Mouse (Mus musculus): Measurements from ENCODE around the gene Gm9803. TPM values are rescaled to one million over a fixed set of nuclear protein-coding genes. Genes with fewer than 3 reads are reported as not detected.

Gene Gm9803
- total and polyA plus RNA-seq, 3 experiments = 26.8 to 130 (median 27.4) TPM

DNA sequence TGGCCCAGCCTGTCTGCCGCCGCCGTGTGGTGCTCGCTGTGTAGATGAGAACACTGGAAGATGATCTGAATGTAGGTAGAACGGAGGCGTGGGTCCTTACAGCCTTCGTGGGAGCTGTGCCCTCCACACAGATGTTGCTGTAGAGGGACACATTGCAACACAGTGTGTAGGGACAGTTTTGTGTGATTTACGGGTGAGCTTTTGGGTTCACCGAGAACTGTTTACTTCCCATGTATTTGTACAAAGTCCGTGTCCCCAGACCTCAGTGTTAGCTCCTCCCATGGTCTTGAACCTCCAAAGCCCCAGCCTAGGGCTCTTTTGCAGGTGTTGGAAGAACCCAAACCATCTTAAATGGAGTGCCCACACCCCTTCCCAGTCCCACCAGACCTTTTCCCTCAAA is 10.9 kb upstream of the Gm9803 start:
- DNase-seq = no peak

DNA sequence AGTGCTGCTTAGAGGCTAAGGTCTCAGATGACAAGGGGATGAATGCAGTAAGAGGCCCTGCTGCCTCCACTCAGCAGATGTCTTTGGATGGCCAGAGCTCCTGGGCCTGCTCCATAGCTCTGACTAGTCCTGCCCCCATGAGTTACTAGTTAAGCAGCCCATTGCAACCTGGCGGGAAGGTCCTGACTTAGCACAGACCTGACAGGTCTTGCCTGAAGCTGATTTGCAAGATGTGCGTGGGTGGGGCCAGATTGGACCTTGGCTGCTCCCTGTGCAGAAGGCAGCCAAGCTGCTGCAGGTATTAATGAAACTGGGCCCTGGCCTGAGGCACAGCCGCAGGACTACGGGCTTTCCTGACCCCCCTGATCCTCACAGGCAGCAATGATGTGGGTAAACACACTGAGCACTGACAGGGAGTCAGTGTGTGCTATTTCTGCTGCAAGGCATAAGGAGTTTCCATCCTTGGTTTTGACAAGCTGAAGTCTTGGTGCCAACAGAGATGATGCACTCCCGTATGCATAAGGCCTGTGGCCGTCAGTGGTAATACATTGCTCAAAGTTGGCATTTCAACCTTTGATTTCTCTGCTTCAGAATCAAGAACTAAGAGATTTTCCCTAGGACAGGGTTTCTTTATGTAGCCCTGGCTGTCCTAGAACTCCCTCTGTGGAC is 6.8 kb upstream of the Gm9803 start:
- DNase-seq = no peak

DNA sequence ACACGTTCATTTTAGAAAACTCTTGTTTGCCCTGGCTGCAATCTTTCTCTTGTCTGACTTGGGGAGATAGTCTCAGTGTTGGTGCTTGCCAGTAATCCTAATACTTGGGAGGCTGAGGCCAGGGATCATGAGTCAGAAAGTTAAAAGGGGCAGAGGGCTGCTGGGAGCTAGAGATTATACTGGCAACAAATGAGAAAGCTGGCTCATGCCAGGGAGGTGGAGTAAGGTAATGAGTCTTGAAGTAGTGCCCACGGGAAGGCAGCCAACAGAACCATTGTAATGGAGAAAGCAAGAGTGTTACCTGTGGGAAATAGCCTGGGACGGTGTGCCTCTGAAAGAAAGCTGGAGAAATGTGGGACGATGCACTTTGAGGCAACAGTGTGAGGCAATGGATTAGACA is 6.0 kb upstream of the Gm9803 start:
- DNase-seq = peak; percentile 18

DNA sequence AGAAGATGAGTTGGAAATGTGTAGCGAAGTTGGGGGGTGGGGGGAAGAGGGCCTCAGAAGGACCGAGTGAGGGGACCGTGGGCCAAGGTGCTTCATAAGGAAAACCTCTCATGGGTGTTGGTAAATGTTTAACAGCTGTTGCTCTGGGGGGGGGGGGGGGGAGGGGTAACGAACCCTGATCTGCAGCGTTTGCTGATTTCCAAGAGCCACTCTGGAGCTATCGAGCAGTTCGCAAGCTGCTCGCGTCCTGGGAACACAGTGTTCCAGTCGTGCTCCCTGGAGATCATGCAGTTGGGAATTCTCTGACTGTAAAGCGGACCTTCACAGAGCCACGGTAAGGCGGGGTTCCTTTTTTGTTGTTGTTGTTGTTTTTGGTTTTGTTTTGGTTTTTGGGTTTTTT is 5.5 kb upstream of the Gm9803 start:
- no peak for DNase-seq

DNA sequence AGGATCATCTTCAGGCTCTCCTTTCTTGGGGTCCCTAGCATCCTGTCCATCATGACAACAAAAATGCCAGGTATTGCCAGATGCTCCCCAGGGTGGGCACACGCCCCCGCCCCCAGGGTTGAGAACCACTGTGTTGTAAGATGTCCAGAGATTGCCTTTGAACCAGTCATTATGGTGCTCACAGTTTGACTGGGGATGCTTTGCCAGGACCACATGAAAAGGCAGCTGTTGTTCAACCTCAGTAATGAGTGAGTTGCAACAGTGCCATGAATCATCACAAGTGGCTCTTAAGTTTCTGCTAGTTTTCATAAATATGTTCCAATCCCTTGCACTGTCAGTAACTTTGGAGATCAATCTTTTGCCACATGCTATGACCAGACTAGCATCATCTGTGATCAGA is 3.9 kb upstream of the Gm9803 start:
- DNase-seq = no peak

DNA sequence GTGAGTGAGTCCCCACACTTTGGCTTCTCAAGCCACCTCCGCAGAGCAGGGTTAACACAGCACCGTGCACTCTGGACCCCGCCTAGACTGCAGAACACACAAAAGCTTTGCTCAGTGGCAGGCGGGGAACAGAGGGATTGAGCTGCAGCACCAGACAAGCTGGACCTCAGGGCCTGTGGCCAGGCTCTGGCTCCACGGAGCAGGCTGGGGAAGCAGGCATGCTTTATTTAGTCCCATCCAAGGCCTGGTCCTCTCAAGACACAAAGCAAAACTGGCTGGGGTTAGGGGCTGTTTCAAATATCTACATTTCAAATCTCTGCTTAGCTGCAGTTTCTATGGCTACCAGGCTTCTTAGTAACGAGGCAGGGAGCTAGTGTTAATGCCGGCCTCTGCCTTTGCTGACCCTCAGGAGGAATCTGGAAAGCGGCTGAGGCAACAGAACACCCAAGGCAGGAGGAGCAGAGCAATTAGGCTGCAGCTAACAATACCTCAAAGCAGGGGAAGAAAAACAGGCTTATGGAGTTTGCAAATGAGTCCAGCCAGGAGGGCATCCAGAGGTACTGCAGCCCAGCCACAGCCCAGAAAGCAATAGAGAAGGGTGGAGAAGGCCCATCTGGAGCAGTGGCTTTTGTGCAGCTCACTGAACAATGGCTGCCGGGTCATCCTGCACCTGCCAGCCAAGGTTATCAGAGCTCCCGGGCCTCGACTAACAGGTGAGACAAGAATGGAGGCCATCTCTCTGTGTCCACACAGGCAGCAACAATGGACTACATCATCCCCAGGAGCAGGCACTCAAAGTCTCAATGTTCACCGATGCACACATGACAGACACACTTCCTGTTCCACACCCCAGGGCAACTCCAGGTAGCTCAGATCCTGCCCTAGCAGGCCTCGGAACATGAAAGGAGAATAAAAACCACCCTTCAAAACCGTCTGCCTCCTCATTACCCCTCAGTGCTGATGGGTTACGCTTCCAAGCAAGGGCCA is 3.7 kb downstream of the Gm9803 start:
- no peak for DNase-seq

DNA sequence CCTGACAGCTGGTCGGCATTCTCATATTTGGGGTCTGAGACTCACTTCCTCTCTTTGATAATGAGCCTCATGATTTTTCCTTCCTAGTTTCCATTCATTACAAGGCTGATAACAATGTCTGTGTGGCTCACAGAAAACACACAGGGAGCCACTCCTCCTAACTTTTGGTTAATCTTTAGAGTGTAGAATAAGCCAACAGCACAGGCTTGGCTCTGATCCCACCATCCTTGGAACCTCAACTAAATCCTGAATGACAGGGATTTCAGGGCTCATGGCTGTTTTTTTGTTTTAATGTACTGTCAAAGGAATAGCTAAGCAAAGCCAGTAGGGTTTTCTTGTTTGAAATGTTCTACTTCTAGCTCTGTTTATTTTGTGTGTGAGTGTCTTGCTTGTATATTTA is 10.5 kb downstream of the Gm9803 start:
- DNase-seq = no peak

DNA sequence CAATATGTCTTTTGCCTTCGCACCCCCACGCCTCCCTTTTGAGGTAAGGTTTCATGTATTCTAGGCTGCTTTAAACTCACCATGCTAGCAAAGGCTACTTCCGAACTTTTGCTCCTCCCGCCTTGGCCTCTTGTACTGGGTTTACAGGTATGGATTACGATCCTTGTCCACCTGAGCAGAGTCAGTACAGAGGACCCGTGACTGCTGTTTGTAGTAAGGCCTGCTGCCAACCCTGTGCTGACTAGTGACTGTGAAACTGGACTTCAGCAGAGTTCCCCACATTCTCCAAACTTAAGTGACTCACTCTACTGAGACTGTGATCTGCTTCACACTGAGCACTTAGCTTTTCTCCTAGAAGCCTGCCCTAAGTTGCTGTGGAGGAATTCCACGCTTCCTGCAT is 13.8 kb downstream of the Gm9803 start:
- DNase-seq = no peak

DNA sequence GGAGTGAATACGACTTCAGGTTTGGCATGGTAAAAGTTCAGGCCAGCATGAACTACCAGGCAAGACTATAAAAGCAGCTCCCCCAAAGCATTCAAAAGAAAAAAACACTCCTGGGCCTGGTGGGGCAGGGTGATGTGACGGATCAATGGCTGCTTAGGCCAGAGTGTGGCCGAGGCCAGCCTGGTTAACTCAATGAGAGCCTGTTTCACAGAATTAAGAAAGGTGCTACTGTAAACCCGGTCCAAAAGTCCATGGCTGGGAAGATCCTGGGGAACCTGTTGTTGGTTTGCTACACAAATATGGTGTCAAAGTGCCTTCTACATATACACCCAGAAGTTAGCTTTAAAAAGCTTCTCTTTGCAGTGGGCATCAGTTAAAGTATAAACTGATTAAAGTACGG is 14.9 kb downstream of the Gm9803 start:
- DNase-seq = no peak

DNA sequence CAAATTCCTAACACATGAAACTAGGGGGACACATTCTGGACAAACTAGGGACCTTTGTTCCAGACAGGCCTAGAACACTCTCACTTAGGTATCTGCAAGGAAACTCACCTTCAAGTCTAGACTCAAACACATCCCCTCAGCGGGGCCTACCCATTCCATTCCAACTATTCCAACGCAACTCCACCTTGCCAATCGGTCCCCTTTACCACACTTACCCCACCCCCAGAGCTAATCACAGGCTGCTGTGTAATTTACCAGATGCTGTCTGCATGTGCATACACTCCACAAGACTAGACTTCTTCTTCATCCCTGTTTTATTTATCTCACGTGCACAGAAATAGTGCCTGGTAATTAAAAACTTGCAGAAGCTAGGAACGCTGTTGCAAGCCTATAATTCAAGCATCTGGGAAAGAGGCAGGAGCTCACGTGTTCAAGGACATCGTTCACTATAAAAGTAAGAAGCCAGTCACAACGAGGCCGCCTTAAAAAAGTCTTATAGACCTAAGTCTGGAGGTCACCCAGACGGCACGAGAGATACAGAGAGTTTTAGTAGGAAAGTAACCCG is 15.9 kb downstream of the Gm9803 start:
- DNase-seq = peak; percentile 7

DNA sequence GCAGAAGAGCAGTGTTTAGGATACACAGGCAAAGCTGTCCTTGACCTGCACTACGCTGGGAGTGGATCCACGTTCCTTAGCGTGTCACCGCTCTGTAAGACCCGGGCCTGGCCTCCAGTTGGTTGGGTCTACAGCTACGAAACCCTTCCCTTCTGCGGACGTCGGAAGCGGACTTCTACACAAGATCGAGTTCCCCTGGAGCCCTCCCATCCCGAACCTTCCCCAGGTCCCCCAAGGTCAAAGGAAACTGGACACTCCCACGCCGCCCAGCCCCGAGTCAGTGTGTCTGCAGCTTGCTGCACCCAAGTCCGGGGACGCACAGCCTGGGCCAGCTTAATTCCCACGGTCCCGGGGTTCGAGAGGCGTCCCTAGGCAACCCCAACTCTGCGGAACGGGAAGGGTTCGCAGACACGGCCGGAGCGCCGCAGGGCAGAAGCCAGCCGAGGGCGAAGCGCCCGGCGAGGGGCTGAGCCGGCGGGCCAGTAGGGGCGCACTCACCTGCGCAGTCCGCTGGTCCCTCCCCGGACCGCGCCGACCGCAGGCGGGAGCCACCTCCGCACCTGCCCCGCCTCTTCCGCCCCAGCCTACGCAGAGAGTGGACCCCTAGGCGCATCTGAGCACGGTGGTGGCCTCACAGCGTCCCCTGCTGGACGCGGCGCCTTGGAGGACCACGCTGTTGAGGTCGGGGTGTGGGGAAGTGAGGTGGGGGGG is 16.7 kb downstream of the Gm9803 start, which contains the start of gene 1700021F05Rik:
Gene 1700021F05Rik, minus strand, starts transcription at position 553 of the 711 bp plus-strand sequence.
- peak; percentile 96 for DNase-seq

DNA sequence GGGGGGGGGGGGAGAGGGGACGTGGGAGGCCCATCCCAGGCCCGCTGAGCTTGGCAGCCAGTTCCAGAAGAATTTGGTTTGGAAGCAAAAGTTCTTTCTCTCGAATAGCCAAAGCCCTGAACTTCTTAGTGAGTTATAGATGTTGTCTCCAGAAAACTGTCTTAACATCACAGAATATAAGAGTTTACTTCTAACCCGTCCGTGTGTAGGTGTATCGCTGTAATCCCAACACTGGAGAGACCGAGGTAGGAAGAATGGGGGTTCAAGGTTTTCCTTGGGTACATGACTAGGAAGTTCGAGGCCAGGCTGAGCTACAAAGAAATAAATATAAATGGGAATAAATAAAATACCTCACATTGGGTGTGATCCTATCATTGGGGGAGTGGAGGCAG is 17.3 kb downstream of the Gm9803 start:
- no peak for DNase-seq

DNA sequence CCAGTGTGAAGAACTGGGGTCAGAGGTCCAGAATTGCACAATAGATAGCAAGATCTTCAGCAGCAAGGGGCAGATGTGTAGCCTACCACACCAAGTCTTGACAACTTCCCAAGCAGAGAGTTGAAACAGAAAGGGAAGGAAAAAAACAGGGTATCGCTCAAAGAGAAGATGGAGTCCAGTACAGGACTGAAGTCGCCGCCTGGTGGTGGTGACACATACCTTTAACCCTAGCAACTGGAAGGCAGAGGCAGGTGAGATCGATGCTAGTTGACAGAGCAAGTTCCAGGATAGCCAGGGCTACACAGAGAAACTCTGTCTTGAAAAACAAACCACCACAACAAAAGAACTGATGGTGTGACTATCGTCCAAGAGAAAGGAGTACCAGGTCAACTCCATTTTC is 25.5 kb downstream of the Gm9803 start:
- DNase-seq = no peak

DNA sequence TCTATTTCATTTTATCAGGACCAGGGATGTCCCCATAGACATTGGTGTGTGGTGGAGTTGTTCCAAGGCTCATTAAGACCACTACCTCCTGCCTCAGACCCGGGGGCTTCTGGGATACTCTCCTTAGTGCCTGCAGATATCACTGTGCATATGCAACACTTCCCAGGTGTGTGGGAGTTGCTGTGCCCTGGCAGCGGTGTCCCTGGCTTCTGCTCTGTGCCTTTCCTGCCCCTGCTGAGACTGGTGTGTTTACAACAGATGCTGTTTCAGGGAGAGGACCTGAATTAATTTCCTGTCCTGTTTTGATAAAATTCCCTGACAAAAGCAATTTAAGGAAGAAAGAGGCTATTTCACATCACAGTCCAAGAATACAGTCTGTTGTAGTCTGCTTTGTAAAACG is 27.0 kb downstream of the Gm9803 start:
- no peak for DNase-seq

DNA sequence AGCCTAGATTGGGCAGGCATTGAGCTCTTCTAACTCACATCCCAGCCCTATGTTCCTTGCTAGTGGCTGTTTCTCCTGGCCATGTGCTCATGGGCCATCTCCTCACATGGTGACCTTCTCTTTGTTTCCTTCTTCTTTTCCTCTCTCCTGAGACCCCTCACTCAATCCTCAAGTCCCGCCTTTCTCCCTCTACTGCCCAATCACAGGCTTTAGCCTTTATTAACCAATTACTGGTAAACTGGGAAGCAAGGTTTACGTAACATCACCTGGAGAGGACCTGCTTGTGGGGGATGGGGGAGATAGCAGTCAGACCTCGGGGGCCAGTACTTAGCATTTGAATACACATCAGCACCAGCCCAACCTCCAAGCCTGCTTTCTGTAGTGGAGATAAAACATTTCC is 27.5 kb downstream of the Gm9803 start:
- DNase-seq = no peak

DNA sequence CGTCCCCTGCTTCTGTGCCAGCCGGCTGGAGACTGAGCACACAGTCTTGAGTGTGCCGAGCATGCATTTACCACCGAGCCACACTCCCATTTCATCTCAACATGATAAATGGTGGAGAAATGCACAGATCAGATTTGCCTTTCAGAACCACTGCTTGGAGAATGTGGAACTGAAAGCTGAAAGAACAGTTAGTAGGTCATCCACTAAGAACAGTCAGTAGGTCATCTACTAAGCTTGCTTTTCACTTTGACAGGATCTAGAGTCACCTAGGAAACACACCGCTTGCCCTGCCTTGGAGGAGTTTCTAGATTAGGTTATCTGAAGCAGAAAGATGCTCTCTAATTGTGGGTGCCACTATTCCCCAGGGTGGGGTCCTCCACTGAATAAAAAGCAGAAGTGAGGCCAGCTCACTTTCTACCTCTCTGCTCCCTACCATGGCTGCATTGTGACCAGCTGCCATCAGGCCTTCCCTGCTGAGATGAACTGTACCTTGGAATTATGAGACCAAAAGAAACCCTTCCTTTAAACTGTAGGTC is 33.8 kb downstream of the Gm9803 start:
- DNase-seq = no peak

DNA sequence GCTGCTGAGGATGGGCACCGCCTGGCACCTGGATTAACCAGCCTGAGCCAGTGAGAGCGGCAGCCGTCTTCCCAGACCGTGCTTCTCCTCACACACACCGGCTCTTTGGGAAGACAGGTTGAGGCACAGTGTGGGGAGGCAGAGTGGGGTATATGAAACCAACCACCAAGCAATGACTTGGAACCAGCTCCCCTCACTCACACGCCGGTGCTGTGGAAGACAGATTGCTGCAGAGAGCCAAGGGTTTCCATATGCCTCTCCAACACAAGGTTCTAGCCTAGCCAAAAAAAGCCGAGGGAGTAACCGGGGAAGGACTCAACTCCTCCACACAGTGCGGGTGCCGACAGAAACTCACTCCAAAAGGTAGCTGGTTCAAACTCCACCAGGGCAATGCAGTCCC is 35.4 kb downstream of the Gm9803 start:
- no peak for DNase-seq

DNA sequence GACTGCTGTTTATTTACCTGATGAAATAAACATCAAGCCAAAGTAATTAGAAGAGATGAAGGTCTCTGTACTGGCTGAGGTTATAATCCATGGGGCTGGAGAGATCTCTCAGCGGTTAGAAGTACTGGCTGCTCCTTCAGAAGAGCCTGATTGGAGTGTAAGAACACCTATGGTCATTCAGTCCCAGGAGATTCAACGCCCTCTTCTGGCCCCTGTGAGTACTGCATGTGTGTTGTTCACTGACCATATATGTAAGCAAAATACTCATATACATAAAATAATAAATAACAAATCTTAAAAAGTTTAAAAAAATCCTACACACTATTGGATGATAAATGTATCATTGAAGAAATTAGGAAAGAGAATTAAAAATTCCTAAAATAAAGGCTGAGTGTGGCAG is 36.9 kb downstream of the Gm9803 start:
- no peak for DNase-seq

DNA sequence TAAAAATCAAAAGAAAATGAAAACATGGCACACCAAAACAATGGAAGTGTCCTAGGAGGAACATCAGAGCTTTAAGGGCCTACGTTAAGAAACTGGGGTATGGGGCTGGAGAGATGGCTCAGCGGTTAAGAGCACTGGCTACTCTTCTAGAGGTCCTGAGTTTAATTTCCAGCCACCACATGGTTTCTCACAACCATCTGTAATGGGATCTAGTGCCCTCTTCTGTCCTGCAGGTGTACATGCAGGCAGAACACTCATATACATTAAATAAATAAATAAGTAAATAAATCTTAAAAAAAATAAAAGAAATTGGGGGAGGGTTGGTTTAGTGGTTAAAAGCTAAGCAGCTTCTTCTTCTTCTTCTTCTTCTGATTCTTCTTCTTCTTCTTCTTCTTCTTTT is 37.4 kb downstream of the Gm9803 start:
- no peak for DNase-seq
